Mouse (Mus musculus): ENCODE measurements around the gene Gng2. TPM values are rescaled to one million over a fixed set of nuclear protein-coding genes. Genes with fewer than 3 reads are reported as not detected.

Gene Gng2
- polyA plus RNA-seq, 1 experiment: 117 TPM

DNA sequence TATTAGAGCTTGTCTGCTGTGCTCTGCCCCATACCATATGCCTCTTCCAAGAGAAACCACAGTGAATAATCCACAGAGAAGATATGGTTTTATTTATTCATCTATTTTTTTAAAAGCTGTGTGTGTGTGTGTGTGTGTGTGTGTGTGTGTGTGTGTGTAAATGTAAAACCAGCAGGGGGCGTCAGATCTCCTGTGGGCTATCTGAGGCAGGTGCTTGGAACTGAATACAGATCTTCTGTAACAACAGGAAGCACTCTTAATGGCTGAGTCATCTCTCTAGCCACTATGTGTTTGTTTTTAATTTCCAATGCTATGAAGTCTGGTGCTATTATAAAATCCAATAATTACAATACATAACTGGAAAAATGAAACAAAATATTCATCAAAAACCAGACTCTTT, 37.4 kb downstream of the Gng2 start:
- H3K9ac ChIP-seq (ENCODE audit: low read depth, poor library complexity, severe bottlenecking): no peak overlapping the region
- H3K4me1 ChIP-seq (ENCODE audit: control insufficient read depth, insufficient read depth, low read length): no peaks in the 10 kb centered on the region
- H3K9me3 ChIP-seq (replicated peaks; ENCODE audit: control insufficient read depth, insufficient read depth, low read length, poor library complexity, severe bottlenecking): no peaks in the 10 kb centered on the region; the same call in 1 of the 2 replicates
- TF ChIP-seq CTCF (IDR thresholded peaks at IDR 0.05; ENCODE audit: low read depth, low read length) (no peak), EP300 (IDR thresholded peaks at IDR 0.05; ENCODE audit: insufficient read depth, low read depth, low read length) (no peak), POLR2A (IDR thresholded peaks at IDR 0.05; ENCODE audit: insufficient read depth, low read length) (no peak)
- H3K27ac ChIP-seq (ENCODE audit: insufficient read depth, low read length): no peak overlapping the region
- no peaks in the 10 kb centered on the region for H3K27me3 ChIP-seq (ENCODE audit: control insufficient read depth, insufficient read depth, low read length, poor library complexity, severe bottlenecking)
- H3K4me3 ChIP-seq (ENCODE audit: low read depth, low read length): no peak overlapping the region
- no peaks in the 10 kb centered on the region for H3K36me3 ChIP-seq (ENCODE audit: control insufficient read depth, insufficient read depth, low read length, poor library complexity, severe bottlenecking)

DNA sequence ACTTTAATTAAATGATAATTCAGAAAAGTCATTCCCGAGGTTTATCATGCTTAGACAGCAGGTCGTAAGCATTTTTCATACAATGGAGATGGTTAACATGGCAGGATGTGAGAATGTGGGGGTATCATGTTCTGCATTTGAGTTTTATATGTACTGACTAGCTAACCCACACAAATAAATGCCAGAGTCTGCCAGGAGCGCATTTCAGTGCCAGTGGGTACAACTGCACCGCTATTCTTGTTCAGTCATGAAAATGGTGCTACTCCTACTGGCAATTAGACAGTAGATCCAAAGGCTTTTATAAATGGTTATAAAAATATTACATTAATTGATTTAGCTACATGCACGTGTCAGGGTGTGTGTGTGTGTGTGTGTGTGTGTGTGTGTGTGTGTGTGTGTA, 38.9 kb downstream of the Gng2 start:
- Histone ChIP-seq H3K36me3 (ENCODE audit: control insufficient read depth, insufficient read depth, low read length, poor library complexity, severe bottlenecking) (no peaks in the 10 kb centered on the region), H3K9ac (ENCODE audit: low read depth, poor library complexity, severe bottlenecking) (no peak overlapping the region), H3K27me3 (ENCODE audit: control insufficient read depth, insufficient read depth, low read length, poor library complexity, severe bottlenecking) (no peaks in the 10 kb centered on the region), H3K4me3 (ENCODE audit: low read depth, low read length) (no peak overlapping the region), H3K9me3 (replicated peaks; ENCODE audit: control insufficient read depth, insufficient read depth, low read length, poor library complexity, severe bottlenecking) (no peaks in the 10 kb centered on the region; the same call in 1 of the 2 replicates), H3K27ac (ENCODE audit: insufficient read depth, low read length) (no peak overlapping the region), H3K4me1 (ENCODE audit: control insufficient read depth, insufficient read depth, low read length) (no peaks in the 10 kb centered on the region)
- no peak for TF ChIP-seq POLR2A (IDR thresholded peaks at IDR 0.05; ENCODE audit: insufficient read depth, low read length)
- TF ChIP-seq EP300 (IDR thresholded peaks at IDR 0.05; ENCODE audit: insufficient read depth, low read depth, low read length): no peak
- TF ChIP-seq CTCF (IDR thresholded peaks at IDR 0.05; ENCODE audit: low read depth, low read length): no peak

DNA sequence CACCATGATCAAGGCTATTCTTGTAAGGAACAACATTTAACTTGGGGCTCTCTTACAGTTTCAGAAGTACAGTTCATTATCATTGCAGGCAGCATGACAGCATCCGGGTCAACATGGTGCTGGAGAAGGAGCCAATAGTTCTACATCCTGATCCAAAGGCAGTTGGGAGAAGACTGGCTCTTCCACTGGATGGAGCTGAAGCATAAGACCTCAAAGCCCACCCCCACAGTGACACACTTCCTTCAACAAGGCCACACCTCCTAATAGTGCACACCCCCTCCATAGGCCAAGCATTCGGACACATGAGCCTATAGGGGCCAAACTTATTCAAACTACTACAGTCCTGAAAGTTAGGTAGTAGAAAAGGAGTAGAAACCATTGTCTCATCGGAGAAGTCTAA, 42.3 kb downstream of the Gng2 start:
- H3K27me3 ChIP-seq (ENCODE audit: control insufficient read depth, insufficient read depth, low read length, poor library complexity, severe bottlenecking): no peaks in the 10 kb centered on the region
- H3K27ac ChIP-seq (ENCODE audit: insufficient read depth, low read length): no peak overlapping the region
- H3K9me3 ChIP-seq (replicated peaks; ENCODE audit: control insufficient read depth, insufficient read depth, low read length, poor library complexity, severe bottlenecking): no peaks in the 10 kb centered on the region; the same call in 1 of the 2 replicates
- H3K9ac ChIP-seq (ENCODE audit: low read depth, poor library complexity, severe bottlenecking): no peak overlapping the region
- H3K4me1 ChIP-seq (ENCODE audit: control insufficient read depth, insufficient read depth, low read length): no peaks in the 10 kb centered on the region
- H3K36me3 ChIP-seq (ENCODE audit: control insufficient read depth, insufficient read depth, low read length, poor library complexity, severe bottlenecking): no peaks in the 10 kb centered on the region
- TF ChIP-seq CTCF (IDR thresholded peaks at IDR 0.05; ENCODE audit: low read depth, low read length) (no peak), EP300 (IDR thresholded peaks at IDR 0.05; ENCODE audit: insufficient read depth, low read depth, low read length) (no peak), POLR2A (IDR thresholded peaks at IDR 0.05; ENCODE audit: insufficient read depth, low read length) (no peak)
- H3K4me3 ChIP-seq (ENCODE audit: low read depth, low read length): no peak overlapping the region

DNA sequence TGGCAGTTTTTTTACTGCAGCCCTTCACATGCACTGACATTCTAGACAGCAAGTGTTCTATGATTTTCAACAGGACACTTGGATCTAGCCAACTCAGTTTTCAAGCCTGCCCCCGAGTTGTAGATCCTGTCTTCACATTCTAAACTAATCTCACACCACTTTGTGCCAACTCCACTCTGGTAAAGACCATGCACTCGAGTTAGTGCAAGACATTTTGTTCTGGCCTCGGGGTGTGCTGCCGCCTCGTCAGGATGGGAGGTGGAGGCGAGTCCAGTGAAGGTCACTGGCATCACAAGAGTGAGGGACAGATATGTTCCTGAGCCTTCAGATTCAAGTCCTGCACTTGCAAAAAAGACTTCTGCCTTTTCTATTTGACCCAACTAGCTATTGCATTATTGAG, 44.1 kb downstream of the Gng2 start:
- Histone ChIP-seq H3K27me3 (ENCODE audit: control insufficient read depth, insufficient read depth, low read length, poor library complexity, severe bottlenecking) (no peaks in the 10 kb centered on the region), H3K27ac (ENCODE audit: insufficient read depth, low read length) (no peak overlapping the region), H3K4me1 (ENCODE audit: control insufficient read depth, insufficient read depth, low read length) (peaks cover 2% of the 10 kb centered on the region), H3K4me3 (ENCODE audit: low read depth, low read length) (no peak overlapping the region), H3K9me3 (replicated peaks; ENCODE audit: control insufficient read depth, insufficient read depth, low read length, poor library complexity, severe bottlenecking) (no peaks in the 10 kb centered on the region), H3K9ac (ENCODE audit: low read depth, poor library complexity, severe bottlenecking) (no peak overlapping the region), H3K36me3 (ENCODE audit: control insufficient read depth, insufficient read depth, low read length, poor library complexity, severe bottlenecking) (no peaks in the 10 kb centered on the region)
- TF ChIP-seq POLR2A (IDR thresholded peaks at IDR 0.05; ENCODE audit: insufficient read depth, low read length) (no peak), CTCF (IDR thresholded peaks at IDR 0.05; ENCODE audit: low read depth, low read length) (no peak), EP300 (IDR thresholded peaks at IDR 0.05; ENCODE audit: insufficient read depth, low read depth, low read length) (no peak)

DNA sequence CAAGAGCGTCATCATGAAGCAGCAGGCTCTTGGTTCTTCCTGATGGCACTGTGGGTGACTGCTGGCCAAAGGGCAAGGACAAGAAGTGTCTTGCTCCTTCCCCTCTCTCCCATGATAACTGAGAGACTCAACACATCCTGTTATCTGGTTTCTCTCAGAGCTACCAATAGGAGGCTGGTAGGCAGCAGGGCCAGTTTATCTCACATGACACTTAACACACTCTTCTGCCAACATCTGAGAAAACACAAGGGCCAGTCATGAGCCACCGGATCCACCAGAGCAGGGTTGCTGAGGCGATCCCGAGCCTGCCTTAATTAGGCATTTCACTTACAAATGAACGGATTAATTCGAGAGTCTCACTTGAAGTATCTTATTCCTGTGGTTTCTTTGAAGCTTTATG, 49.5 kb downstream of the Gng2 start:
- Histone ChIP-seq H3K4me3 (ENCODE audit: low read depth, low read length) (no peak overlapping the region), H3K9me3 (replicated peaks; ENCODE audit: control insufficient read depth, insufficient read depth, low read length, poor library complexity, severe bottlenecking) (no peaks in the 10 kb centered on the region), H3K36me3 (ENCODE audit: control insufficient read depth, insufficient read depth, low read length, poor library complexity, severe bottlenecking) (no peaks in the 10 kb centered on the region), H3K9ac (ENCODE audit: low read depth, poor library complexity, severe bottlenecking) (no peak overlapping the region), H3K27me3 (ENCODE audit: control insufficient read depth, insufficient read depth, low read length, poor library complexity, severe bottlenecking) (no peaks in the 10 kb centered on the region), H3K27ac (ENCODE audit: insufficient read depth, low read length) (peak overlapping the region; percentile 1; the same call in 1 of the 2 replicates), H3K4me1 (ENCODE audit: control insufficient read depth, insufficient read depth, low read length) (peaks cover 9% of the 10 kb centered on the region)
- TF ChIP-seq CTCF (IDR thresholded peaks at IDR 0.05; ENCODE audit: low read depth, low read length): no peak
- TF ChIP-seq EP300 (IDR thresholded peaks at IDR 0.05; ENCODE audit: insufficient read depth, low read depth, low read length): no peak
- no peak for TF ChIP-seq POLR2A (IDR thresholded peaks at IDR 0.05; ENCODE audit: insufficient read depth, low read length)

DNA sequence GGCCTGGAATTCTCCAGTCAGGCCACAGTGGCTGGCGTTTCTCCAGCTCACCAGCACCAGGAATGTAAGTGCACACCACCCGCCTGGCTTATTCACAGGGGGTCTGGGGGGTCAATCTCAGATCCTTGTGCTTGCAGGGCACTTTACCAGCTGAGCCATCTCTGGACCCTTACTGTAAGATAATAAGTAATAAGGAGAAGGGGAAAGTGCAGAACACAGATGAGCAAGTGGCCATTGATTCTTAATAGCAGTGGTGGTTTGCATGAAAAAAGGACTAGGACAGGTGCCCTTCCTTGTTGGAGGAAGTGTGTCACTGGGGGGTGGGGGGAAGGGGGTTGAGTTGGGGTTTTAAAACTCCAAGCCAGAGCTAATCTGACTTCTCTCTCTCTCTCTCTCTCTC, 50.3 kb downstream of the Gng2 start:
- no peaks in the 10 kb centered on the region for H3K36me3 ChIP-seq (ENCODE audit: control insufficient read depth, insufficient read depth, low read length, poor library complexity, severe bottlenecking)
- no peaks in the 10 kb centered on the region for H3K9me3 ChIP-seq (replicated peaks; ENCODE audit: control insufficient read depth, insufficient read depth, low read length, poor library complexity, severe bottlenecking)
- H3K9ac ChIP-seq (ENCODE audit: low read depth, poor library complexity, severe bottlenecking): no peak overlapping the region
- H3K27me3 ChIP-seq (ENCODE audit: control insufficient read depth, insufficient read depth, low read length, poor library complexity, severe bottlenecking): no peaks in the 10 kb centered on the region
- peaks cover 9% of the 10 kb centered on the region for H3K4me1 ChIP-seq (ENCODE audit: control insufficient read depth, insufficient read depth, low read length)
- H3K4me3 ChIP-seq (ENCODE audit: low read depth, low read length): no peak overlapping the region
- no peak overlapping the region for H3K27ac ChIP-seq (ENCODE audit: insufficient read depth, low read length)
- no peak for TF ChIP-seq EP300 (IDR thresholded peaks at IDR 0.05; ENCODE audit: insufficient read depth, low read depth, low read length)
- TF ChIP-seq CTCF (IDR thresholded peaks at IDR 0.05; ENCODE audit: low read depth, low read length): no peak
- no peak for TF ChIP-seq POLR2A (IDR thresholded peaks at IDR 0.05; ENCODE audit: insufficient read depth, low read length)

All from ES-Bruce4 (cell line).